ENCODE assay signal across 10 mouse cellular contexts in genomic region chr5:115437242-115437944, GRCm38 (mm10). TPM values are rescaled to one million over a fixed set of nuclear protein-coding genes. Genes with fewer than 3 reads are reported as not detected.
DNase-seq lines count a peak whose midpoint lies in the region; ATAC-seq lines count a peak whose summit lies in the region.
"Had no signal": no experiment of that assay in that cellular context is flagged by ENCODE, and none has a peak within 500 bp of the region (broad histone marks: within the 10 kb centered on the region; RNA-seq: fewer than 3 reads in every experiment).

No protein-coding gene starts in this region.

- H3K4me1 ChIP-seq in lung, embryonic 15.5 days = peaks cover 19% of the 10 kb centered on the region
- peaks cover 68% of the 10 kb centered on the region for H3K4me1 ChIP-seq in forebrain, embryonic 16.5 days (replicated peaks; ENCODE audit: control insufficient read depth, insufficient read depth, low read length)
- peaks cover 81% of the 10 kb centered on the region for H3K4me1 ChIP-seq in midbrain, embryonic 12.5 days

- H3K9me3 ChIP-seq in lung, embryonic 15.5 days = no peaks in the 10 kb centered on the region
- H3K9me3 ChIP-seq in forebrain, embryonic 16.5 days (ENCODE audit: control insufficient read depth, low read length) = no peaks in the 10 kb centered on the region
- H3K9me3 ChIP-seq in midbrain, embryonic 12.5 days = no peaks in the 10 kb centered on the region
- H3K9me3 ChIP-seq: heart, embryonic 12.5 days had no signal

- H3K27ac ChIP-seq in lung, embryonic 15.5 days = peak overlapping the region; percentile 82; the same call in 1 of the 2 replicates
- peak overlapping the region; percentile 100 for H3K27ac ChIP-seq in forebrain, embryonic 16.5 days (ENCODE audit: low read length)
- peak overlapping the region; percentile 99 for H3K27ac ChIP-seq in midbrain, embryonic 12.5 days (replicated peaks)
- H3K27ac ChIP-seq: macrophage had no signal

- H3K36me3 ChIP-seq in lung, embryonic 15.5 days = peaks cover 8% of the 10 kb centered on the region
- peaks cover 7% of the 10 kb centered on the region for H3K36me3 ChIP-seq in forebrain, embryonic 16.5 days (ENCODE audit: control insufficient read depth, insufficient read depth)
- H3K36me3 ChIP-seq in midbrain, embryonic 12.5 days = peaks cover 78% of the 10 kb centered on the region

- peak overlapping the region; percentile 84; the same call in 1 of the 2 replicates for H3K4me2 ChIP-seq in lung, embryonic 15.5 days
- H3K4me2 ChIP-seq in forebrain, embryonic 16.5 days (ENCODE audit: low read length) = peak overlapping the region; percentile 68
- peak overlapping the region; percentile 94 for H3K4me2 ChIP-seq in midbrain, embryonic 12.5 days (replicated peaks)

- no peak for ATAC-seq in lung, embryonic 15.5 days (ENCODE audit: borderline replicate concordance, extremely low read depth, low FRiP score, low TSS enrichment)
- no peak for ATAC-seq in forebrain, embryonic 16.5 days
- ATAC-seq in midbrain, embryonic 12.5 days (ENCODE audit: low FRiP score, low read depth) = 0 out of 2 replicates have a peak, but pooled peaks have one; percentile 0

- no peak overlapping the region for H3K4me3 ChIP-seq in lung, embryonic 15.5 days
- H3K4me3 ChIP-seq in forebrain, embryonic 16.5 days (replicated peaks; ENCODE audit: low read length) = no peak overlapping the region; the same call in 1 of the 2 replicates
- H3K4me3 ChIP-seq in midbrain, embryonic 12.5 days = peak overlapping the region; percentile 100

- WGBS in lung, embryonic 15.5 days = 71% methylated on average over 7 of the region's 7 CpGs
- WGBS in forebrain, embryonic 16.5 days = 10% methylated on average over 7 of the region's 7 CpGs
- WGBS in midbrain, embryonic 12.5 days = 12% methylated on average over 7 of the region's 7 CpGs

- no peaks in the 10 kb centered on the region for H3K27me3 ChIP-seq in lung, embryonic 15.5 days
- no peaks in the 10 kb centered on the region for H3K27me3 ChIP-seq in forebrain, embryonic 16.5 days (replicated peaks; ENCODE audit: control insufficient read depth, insufficient read depth, low read length)
- H3K27me3 ChIP-seq in midbrain, embryonic 12.5 days = no peaks in the 10 kb centered on the region

- no peak for DNase-seq in lung, postnatal 10 days
- DNase-seq in retina, postnatal 1 day = no peak
- DNase-seq in adrenal gland, postnatal 14 days = no peak
- DNase-seq in kidney, postnatal 4 days = no peak
- DNase-seq: layer of hippocampus, adult 9-11 months had no signal

- 0 out of 2 replicates have a peak overlapping the region, but pooled peaks have one; percentile 8 for H3K9ac ChIP-seq in lung, embryonic 15.5 days
- peak overlapping the region; percentile 80 for H3K9ac ChIP-seq in forebrain, embryonic 16.5 days (replicated peaks; ENCODE audit: low read depth, low read length)
- peak overlapping the region; percentile 100 for H3K9ac ChIP-seq in midbrain, embryonic 12.5 days (replicated peaks)

RNA-seq across cellular contexts. Expression of gene Msi1, which starts 8.0 kb away (rescaled TPM):
- 9.4 and 9.7 TPM in 2 replicates for polyA plus RNA-seq in lung, embryonic 15.5 days (2015; fragmentation: Nextera tagmentation; extraction: Ambion mirVana)
- 53.9 and 62.2 TPM in 2 replicates for polyA plus RNA-seq in forebrain, embryonic 16.5 days (2015; fragmentation: Nextera tagmentation; extraction: Ambion mirVana)
- 211 and 227 TPM in 2 replicates for polyA plus RNA-seq in midbrain, embryonic 12.5 days (2016; fragmentation: Nextera tagmentation; extraction: Ambion mirVana)
- total RNA-seq in adrenal gland, postnatal 14 days (2021) = 15.2 and 15.8 TPM in 2 replicates
- polyA plus RNA-seq: macrophage had no signal

RNA-seq across cellular contexts. Expression of gene Pla2g1b, which starts 28.7 kb away (rescaled TPM):
- polyA plus RNA-seq in lung, embryonic 15.5 days (2015; fragmentation: Nextera tagmentation; extraction: Ambion mirVana) = 4.7 and 7.0 TPM in 2 replicates
- not detected in 2 replicates for polyA plus RNA-seq in forebrain, embryonic 16.5 days (2015; fragmentation: Nextera tagmentation; extraction: Ambion mirVana)
- not detected in 2 replicates for polyA plus RNA-seq in midbrain, embryonic 12.5 days (2016; fragmentation: Nextera tagmentation; extraction: Ambion mirVana)
- not detected in 2 replicates for total RNA-seq in adrenal gland, postnatal 14 days (2021)
- polyA plus RNA-seq: macrophage had no signal

RNA-seq across cellular contexts. Expression of gene Sirt4, which starts 47.1 kb away (rescaled TPM):
- 27.2 and 30.4 TPM in 2 replicates for polyA plus RNA-seq in lung, embryonic 15.5 days (2015; fragmentation: Nextera tagmentation; extraction: Ambion mirVana)
- 32.7 and 37.6 TPM in 2 replicates for polyA plus RNA-seq in forebrain, embryonic 16.5 days (2015; fragmentation: Nextera tagmentation; extraction: Ambion mirVana)
- polyA plus RNA-seq in midbrain, embryonic 12.5 days (2016; fragmentation: Nextera tagmentation; extraction: Ambion mirVana) = 24.2 and 26.2 TPM in 2 replicates
- total RNA-seq in adrenal gland, postnatal 14 days (2021) = 18.1 and 23.5 TPM in 2 replicates

Comparison
In these comparisons a context has a peak if more than half of its experiments do, and no peak if none do; other contexts are left out.
1. H3K9ac ChIP-seq: peak in every context shown above with its lines; median percentile 100 in midbrain, embryonic 12.5 days; 80 in forebrain, embryonic 16.5 days; 8 in lung, embryonic 15.5 days.